Comparison of ENCODE assay signal across 8 mouse cellular contexts in the genomic region with DNA sequence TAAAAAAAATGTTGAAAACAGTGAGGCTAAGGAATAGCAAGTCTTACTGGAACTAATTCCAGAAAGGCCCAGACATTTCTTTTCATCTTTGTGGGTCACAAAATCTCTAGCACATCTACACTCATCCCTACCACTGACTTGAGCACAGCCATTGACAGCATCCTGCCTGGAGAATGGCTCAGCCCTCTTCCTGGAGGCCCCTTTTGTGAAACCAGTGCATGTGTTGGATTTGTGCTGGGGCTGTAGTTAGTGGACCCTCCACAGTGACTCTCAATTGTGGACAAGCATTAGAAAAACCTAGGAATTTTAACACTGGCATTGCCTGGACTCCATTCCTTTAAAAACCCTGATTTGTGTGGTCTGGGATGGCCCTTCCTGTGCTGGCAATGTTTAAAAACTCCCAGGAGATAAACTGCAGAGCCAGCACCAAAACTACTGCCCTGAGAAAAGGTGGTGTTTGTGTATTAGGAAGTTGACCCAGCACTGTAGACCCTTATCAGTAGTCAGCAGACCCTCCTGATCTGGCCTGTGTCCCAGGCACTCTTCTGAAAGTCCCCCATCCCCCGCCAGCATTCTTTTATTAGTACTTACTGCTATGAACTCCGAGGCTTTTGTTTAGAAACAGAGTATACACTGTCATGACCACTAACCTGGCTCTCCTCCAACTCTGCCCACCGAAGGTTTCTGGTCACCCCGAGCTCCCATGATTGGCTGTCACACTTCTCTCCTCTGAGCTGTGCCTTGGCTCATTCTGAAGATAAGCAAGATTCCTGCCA. TPM values are rescaled to one million over a fixed set of nuclear protein-coding genes. Genes with fewer than 3 reads are reported as not detected.
DNase-seq lines count a peak whose midpoint lies in the region; ATAC-seq lines count a peak whose summit lies in the region.

No protein-coding gene starts in this region.

- no peaks in the 10 kb centered on the region for H3K4me1 ChIP-seq in hindbrain, embryonic 11.5 days (replicated peaks; ENCODE audit: control insufficient read depth, insufficient read depth, low read length)
- H3K4me1 ChIP-seq in hindbrain, embryonic 10.5 days (replicated peaks), result peaks cover 7% of the 10 kb centered on the region
- H3K4me1 ChIP-seq in midbrain, embryonic 12.5 days, result peaks cover 4% of the 10 kb centered on the region

- 68% methylated on average over 4 of the region's 4 CpGs for WGBS in hindbrain, embryonic 11.5 days
- 61% methylated on average over 4 of the region's 4 CpGs for WGBS in hindbrain, embryonic 10.5 days
- WGBS in midbrain, embryonic 12.5 days, result 62% methylated on average over 4 of the region's 4 CpGs

- H3K27ac ChIP-seq in hindbrain, embryonic 11.5 days (ENCODE audit: low read depth, low read length), result no peak overlapping the region
- no peak overlapping the region; the same call in 1 of the 2 replicates for H3K27ac ChIP-seq in hindbrain, embryonic 10.5 days
- H3K27ac ChIP-seq in midbrain, embryonic 12.5 days (replicated peaks), result no peak overlapping the region

- H3K4me2 ChIP-seq in hindbrain, embryonic 11.5 days (replicated peaks; ENCODE audit: low read depth, low read length), result no peak overlapping the region
- H3K4me2 ChIP-seq in midbrain, embryonic 12.5 days (replicated peaks), result no peak overlapping the region

- no peak overlapping the region for H3K9ac ChIP-seq in hindbrain, embryonic 11.5 days (ENCODE audit: low read depth, low read length)
- no peak overlapping the region for H3K9ac ChIP-seq in midbrain, embryonic 12.5 days (replicated peaks)

- H3K4me3 ChIP-seq in hindbrain, embryonic 11.5 days (ENCODE audit: low read depth, low read length), result no peak overlapping the region
- no peak overlapping the region for H3K4me3 ChIP-seq in hindbrain, embryonic 10.5 days
- no peak overlapping the region for H3K4me3 ChIP-seq in midbrain, embryonic 12.5 days

- H3K27me3 ChIP-seq in hindbrain, embryonic 11.5 days (ENCODE audit: control insufficient read depth, insufficient read depth, low read length), result no peaks in the 10 kb centered on the region
- no peaks in the 10 kb centered on the region for H3K27me3 ChIP-seq in hindbrain, embryonic 10.5 days (ENCODE audit: insufficient read depth, poor library complexity, severe bottlenecking)
- H3K27me3 ChIP-seq in midbrain, embryonic 12.5 days, result no peaks in the 10 kb centered on the region

- no peaks in the 10 kb centered on the region for H3K36me3 ChIP-seq in hindbrain, embryonic 11.5 days (ENCODE audit: control insufficient read depth, insufficient read depth, low read length)
- no peaks in the 10 kb centered on the region for H3K36me3 ChIP-seq in hindbrain, embryonic 10.5 days
- H3K36me3 ChIP-seq in midbrain, embryonic 12.5 days, result no peaks in the 10 kb centered on the region

- peak; percentile 5 for DNase-seq in hindbrain, embryonic 11.5 days (ENCODE audit: low spot score)
- DNase-seq in hindbrain, embryonic 10.5 days (ENCODE audit: low spot score), result no peak
- DNase-seq in heart, adult 9 months (ENCODE audit: low spot score in 2 of 2), result peak; percentile 27 to 36
- DNase-seq in kidney, postnatal 10 days, result peak; percentile 53
- DNase-seq in thymus, postnatal 25 days, result no peak
- DNase-seq in spleen, postnatal 4 days (ENCODE audit: low spot score in 2 of 2), result no peak
- no peak for DNase-seq in cerebellum, adult 9-11 months

- ATAC-seq in hindbrain, embryonic 11.5 days (ENCODE audit: low FRiP score), result 0 out of 2 replicates have a peak, but pooled peaks have one; percentile 40
- peak; percentile 9; the same call in 1 of the 2 replicates for ATAC-seq in midbrain, embryonic 12.5 days (ENCODE audit: low FRiP score, low read depth)

- H3K9me3 ChIP-seq in hindbrain, embryonic 11.5 days (ENCODE audit: control insufficient read depth, low read length), result no peaks in the 10 kb centered on the region
- no peaks in the 10 kb centered on the region for H3K9me3 ChIP-seq in hindbrain, embryonic 10.5 days
- no peaks in the 10 kb centered on the region for H3K9me3 ChIP-seq in midbrain, embryonic 12.5 days

RNA-seq across cellular contexts. Expression of a gene that starts 15.7 kb away (rescaled TPM):
- polyA plus RNA-seq in hindbrain, embryonic 11.5 days (2014; fragmentation: Nextera tagmentation; extraction: Ambion mirVana), result 66.7 and 78.6 TPM in 2 replicates
- polyA plus RNA-seq in hindbrain, embryonic 10.5 days (2016; fragmentation: Nextera tagmentation; extraction: Ambion mirVana), result 69.7 and 82.1 TPM in 2 replicates
- 35.2 and 40.8 TPM in 2 replicates for polyA plus RNA-seq in midbrain, embryonic 12.5 days (2016; fragmentation: Nextera tagmentation; extraction: Ambion mirVana)

Comparison
In these comparisons a context has a peak if more than half of its experiments do, and no peak if none do; other contexts are left out.
1. DNase-seq: peak in hindbrain, embryonic 11.5 days (single experiment), heart, adult 9 months (2 of 2) and kidney, postnatal 10 days (single experiment); none in hindbrain, embryonic 10.5 days (single experiment), thymus, postnatal 25 days (single experiment), spleen, postnatal 4 days (0 of 2) and cerebellum, adult 9-11 months (single experiment).